In genomic region chr12:75428719-75429118, GRCm38 (mm10) we compare ENCODE assay signal across 42 mouse cellular contexts. TPM values are rescaled to one million over a fixed set of nuclear protein-coding genes. Genes with fewer than 3 reads are reported as not detected.
"Had no signal": no experiment of that assay in that cellular context is flagged by ENCODE, and none has a peak within 500 bp of the region (broad histone marks: within the 10 kb centered on the region; RNA-seq: fewer than 3 reads in every experiment).

No protein-coding gene starts in this region.

- DNase-seq: heart, postnatal 10 days; heart, postnatal 14 days; heart, postnatal 36 days; heart, postnatal 4 days; kidney, adult 11 months; kidney, adult 18-20 months; kidney, adult 2 months; kidney, adult 8-10 months; kidney, adult 9 months; kidney, postnatal 10 days; kidney, postnatal 14 days; kidney, postnatal 25 days; kidney, postnatal 36 days; kidney, postnatal 4 days; layer of hippocampus, adult 9-11 months; layer of hippocampus, postnatal 36 days had no signal

- H3K36me3 ChIP-seq: heart, embryonic 10.5 days; heart, embryonic 12.5 days; heart, embryonic 13.5 days; heart, embryonic 15.5 days; hindbrain, embryonic 10.5 days; hindbrain, embryonic 12.5 days; hindbrain, embryonic 13.5 days; hindbrain, embryonic 15.5 days; intestine, embryonic 15.5 days; kidney, embryonic 15.5 days had no signal

- H3K9ac ChIP-seq: heart, embryonic 12.5 days; heart, embryonic 13.5 days; heart, embryonic 15.5 days; hindbrain, embryonic 12.5 days; hindbrain, embryonic 13.5 days; hindbrain, embryonic 14.5 days; hindbrain, embryonic 15.5 days; intestine, embryonic 15.5 days; kidney, embryonic 15.5 days had no signal

- H3K9me3 ChIP-seq: heart, embryonic 10.5 days; heart, embryonic 15.5 days; hindbrain, embryonic 10.5 days; hindbrain, embryonic 12.5 days; hindbrain, embryonic 13.5 days; hindbrain, embryonic 15.5 days; intestine, embryonic 15.5 days; kidney, embryonic 15.5 days had no signal

- H3K4me3 ChIP-seq: heart, embryonic 10.5 days; heart, embryonic 12.5 days; heart, embryonic 13.5 days; heart, embryonic 15.5 days; hindbrain, embryonic 10.5 days; hindbrain, embryonic 12.5 days; hindbrain, embryonic 13.5 days; hindbrain, embryonic 15.5 days; intestine, embryonic 15.5 days; kidney, embryonic 15.5 days; layer of hippocampus, adult 2 months had no signal

- H3K4me2 ChIP-seq: heart, embryonic 11.5 days; heart, embryonic 12.5 days; heart, embryonic 13.5 days; heart, embryonic 15.5 days; hindbrain, embryonic 12.5 days; hindbrain, embryonic 13.5 days; hindbrain, embryonic 14.5 days; hindbrain, embryonic 15.5 days; intestine, embryonic 15.5 days; kidney, embryonic 15.5 days had no signal

- H3K27me3 ChIP-seq: heart, embryonic 12.5 days; heart, embryonic 13.5 days; heart, embryonic 15.5 days; hindbrain, embryonic 12.5 days; hindbrain, embryonic 13.5 days; hindbrain, embryonic 15.5 days; intestine, embryonic 15.5 days; kidney, embryonic 15.5 days had no signal

- H3K4me1 ChIP-seq: heart, embryonic 10.5 days; heart, embryonic 12.5 days; heart, embryonic 13.5 days; heart, embryonic 15.5 days; hindbrain, embryonic 10.5 days; intestine, embryonic 15.5 days had no signal

- H3K27ac ChIP-seq: heart, embryonic 10.5 days; heart, embryonic 13.5 days; heart, embryonic 15.5 days; hindbrain, embryonic 10.5 days; hindbrain, embryonic 12.5 days; hindbrain, embryonic 13.5 days; hindbrain, embryonic 14.5 days; hindbrain, embryonic 15.5 days; hindbrain, postnatal 0 days; intestine, embryonic 15.5 days; kidney, embryonic 15.5 days; kidney, postnatal 0 days; layer of hippocampus, adult 2 months had no signal

- ATAC-seq: hindbrain, embryonic 16.5 days; hindbrain, postnatal 0 days; inflammation-experienced regulatory T-cells, adult 6 months; intestine, embryonic 15.5 days; intestine, embryonic 16.5 days; intestine, postnatal 0 days had no signal

RNA-seq across cellular contexts. Expression of gene Gphb5, which starts 12.1 kb away (rescaled TPM):
- polyA plus RNA-seq: heart, embryonic 10.5 days; heart, embryonic 11.5 days; heart, embryonic 12.5 days; heart, embryonic 13.5 days; heart, embryonic 14.5 days; heart, embryonic 15.5 days; heart, postnatal 0 days; hindbrain, embryonic 10.5 days; hindbrain, embryonic 11.5 days; hindbrain, embryonic 12.5 days; hindbrain, embryonic 13.5 days; hindbrain, embryonic 14.5 days; hindbrain, embryonic 15.5 days; hindbrain, embryonic 16.5 days; hindbrain, postnatal 0 days; inflammation-experienced regulatory T-cells, adult 6 months; intestine, embryonic 14.5 days; intestine, embryonic 15.5 days; intestine, embryonic 16.5 days; intestine, postnatal 0 days; kidney, adult 2 months; kidney, embryonic 14.5 days; kidney, embryonic 15.5 days; kidney, embryonic 16.5 days; kidney, postnatal 0 days; large intestine, adult 2 months had no signal
